Mouse (Mus musculus): Measurements from ENCODE around the gene Hbp1. TPM values are rescaled to one million over a fixed set of nuclear protein-coding genes. Genes with fewer than 3 reads are reported as not detected.

The Hbp1 gene
- polyA plus RNA-seq, 1 experiment, result 43.5 TPM

- no peak for TF ChIP-seq CTCF (IDR thresholded peaks at IDR 0.05; ENCODE audit: borderline replicate concordance, insufficient read depth, low read depth, low read length)
- no peak for TF ChIP-seq POLR2A (IDR thresholded peaks at IDR 0.05; ENCODE audit: borderline replicate concordance, insufficient read depth, low read length)
- Histone ChIP-seq H3K27ac (ENCODE audit: insufficient read depth, low read length) (no peak overlapping the region), H3K27me3 (ENCODE audit: control insufficient read depth, insufficient read depth, low read length) (no peaks in the 10 kb centered on the region; the same call in 1 of the 2 replicates), H3K4me3 (replicated peaks; ENCODE audit: insufficient read depth, low read depth, low read length) (no peak overlapping the region), H3K4me1 (ENCODE audit: control insufficient read depth, insufficient read depth, low read length) (no peaks in the 10 kb centered on the region)
- WGBS, result 98% methylated on average over 6 of the region's 6 CpGs
- no peak for DNase-seq
These were observed 35.4 kb upstream of the Hbp1 start for GRCm38 (mm10) chr12:31985738-31986137.

GRCm38 (mm10) chr12:31984664-31985063 lies 34.3 kb upstream of the Hbp1 start:
- no peak for TF ChIP-seq CTCF (IDR thresholded peaks at IDR 0.05; ENCODE audit: borderline replicate concordance, insufficient read depth, low read depth, low read length)
- no peak for TF ChIP-seq POLR2A (IDR thresholded peaks at IDR 0.05; ENCODE audit: borderline replicate concordance, insufficient read depth, low read length)
- Histone ChIP-seq H3K27ac (ENCODE audit: insufficient read depth, low read length) (no peak overlapping the region), H3K4me1 (ENCODE audit: control insufficient read depth, insufficient read depth, low read length) (no peaks in the 10 kb centered on the region), H3K4me3 (replicated peaks; ENCODE audit: insufficient read depth, low read depth, low read length) (no peak overlapping the region), H3K27me3 (ENCODE audit: control insufficient read depth, insufficient read depth, low read length) (no peaks in the 10 kb centered on the region; the same call in 1 of the 2 replicates)
- DNase-seq, result no peak
- 56% methylated on average over 12 of the region's 12 CpGs for WGBS

- H3K4me1 ChIP-seq (ENCODE audit: control insufficient read depth, insufficient read depth, low read length), result no peaks in the 10 kb centered on the region
- H3K4me3 ChIP-seq (replicated peaks; ENCODE audit: insufficient read depth, low read depth, low read length), result no peak overlapping the region
- 26% methylated on average over 2 of the region's 2 CpGs for WGBS
- H3K27ac ChIP-seq (ENCODE audit: insufficient read depth, low read length), result no peak overlapping the region
- DNase-seq, result no peak
- TF ChIP-seq CTCF (IDR thresholded peaks at IDR 0.05; ENCODE audit: borderline replicate concordance, insufficient read depth, low read depth, low read length), result no peak
- no peak for TF ChIP-seq POLR2A (IDR thresholded peaks at IDR 0.05; ENCODE audit: borderline replicate concordance, insufficient read depth, low read length)
- H3K27me3 ChIP-seq (ENCODE audit: control insufficient read depth, insufficient read depth, low read length), result no peaks in the 10 kb centered on the region; the same call in 1 of the 2 replicates
These were observed 33.9 kb upstream of the Hbp1 start for GRCm38 (mm10) chr12:31984206-31984605.

- 27% methylated on average over 6 of the region's 6 CpGs for WGBS
- H3K27ac ChIP-seq (ENCODE audit: insufficient read depth, low read length), result no peak overlapping the region
- TF ChIP-seq POLR2A (IDR thresholded peaks at IDR 0.05; ENCODE audit: borderline replicate concordance, insufficient read depth, low read length) (no peak), CTCF (IDR thresholded peaks at IDR 0.05; ENCODE audit: borderline replicate concordance, insufficient read depth, low read depth, low read length) (no peak)
- H3K4me1 ChIP-seq (ENCODE audit: control insufficient read depth, insufficient read depth, low read length), result no peaks in the 10 kb centered on the region
- no peaks in the 10 kb centered on the region; the same call in 1 of the 2 replicates for H3K27me3 ChIP-seq (ENCODE audit: control insufficient read depth, insufficient read depth, low read length)
- H3K4me3 ChIP-seq (replicated peaks; ENCODE audit: insufficient read depth, low read depth, low read length), result no peak overlapping the region
- no peak for DNase-seq
These were observed 33.4 kb upstream of the Hbp1 start for GRCm38 (mm10) chr12:31983769-31984168.

- no peak overlapping the region for H3K4me3 ChIP-seq (replicated peaks; ENCODE audit: insufficient read depth, low read depth, low read length)
- no peaks in the 10 kb centered on the region for H3K4me1 ChIP-seq (ENCODE audit: control insufficient read depth, insufficient read depth, low read length)
- H3K27ac ChIP-seq (ENCODE audit: insufficient read depth, low read length), result no peak overlapping the region
- H3K27me3 ChIP-seq (ENCODE audit: control insufficient read depth, insufficient read depth, low read length), result no peaks in the 10 kb centered on the region; the same call in 1 of the 2 replicates
- DNase-seq, result peak; percentile 71 to 84
- WGBS, result 5% methylated on average over 7 of the region's 7 CpGs
- no peak for TF ChIP-seq POLR2A (IDR thresholded peaks at IDR 0.05; ENCODE audit: borderline replicate concordance, insufficient read depth, low read length)
- no peak for TF ChIP-seq CTCF (IDR thresholded peaks at IDR 0.05; ENCODE audit: borderline replicate concordance, insufficient read depth, low read depth, low read length)
These were observed 32.9 kb upstream of the Hbp1 start for GRCm38 (mm10) chr12:31983238-31983637.

- no peaks in the 10 kb centered on the region; the same call in 1 of the 2 replicates for H3K27me3 ChIP-seq (ENCODE audit: control insufficient read depth, insufficient read depth, low read length)
- DNase-seq, result no peak
- H3K27ac ChIP-seq (ENCODE audit: insufficient read depth, low read length), result no peak overlapping the region
- 49% methylated on average over 12 of the region's 12 CpGs for WGBS
- TF ChIP-seq POLR2A (IDR thresholded peaks at IDR 0.05; ENCODE audit: borderline replicate concordance, insufficient read depth, low read length) (no peak), CTCF (IDR thresholded peaks at IDR 0.05; ENCODE audit: borderline replicate concordance, insufficient read depth, low read depth, low read length) (no peak)
- H3K4me1 ChIP-seq (ENCODE audit: control insufficient read depth, insufficient read depth, low read length), result no peaks in the 10 kb centered on the region
- H3K4me3 ChIP-seq (replicated peaks; ENCODE audit: insufficient read depth, low read depth, low read length), result no peak overlapping the region
These were observed 27.4 kb upstream of the Hbp1 start for GRCm38 (mm10) chr12:31977613-31978195.

- Histone ChIP-seq H3K4me3 (replicated peaks; ENCODE audit: insufficient read depth, low read depth, low read length) (no peak overlapping the region), H3K27ac (ENCODE audit: insufficient read depth, low read length) (no peak overlapping the region), H3K4me1 (ENCODE audit: control insufficient read depth, insufficient read depth, low read length) (no peaks in the 10 kb centered on the region), H3K27me3 (ENCODE audit: control insufficient read depth, insufficient read depth, low read length) (no peaks in the 10 kb centered on the region; the same call in 1 of the 2 replicates)
- 47% methylated on average over 7 of the region's 7 CpGs for WGBS
- DNase-seq, result peak in 1 of 2 experiments; percentile 14
- TF ChIP-seq POLR2A (IDR thresholded peaks at IDR 0.05; ENCODE audit: borderline replicate concordance, insufficient read depth, low read length) (no peak), CTCF (IDR thresholded peaks at IDR 0.05; ENCODE audit: borderline replicate concordance, insufficient read depth, low read depth, low read length) (peak; percentile 46; the same call in 1 of the 2 replicates)
These were observed 26.2 kb upstream of the Hbp1 start for GRCm38 (mm10) chr12:31976544-31976943.

- H3K4me3 ChIP-seq (replicated peaks; ENCODE audit: insufficient read depth, low read depth, low read length), result no peak overlapping the region
- 38% methylated on average over 13 of the region's 13 CpGs for WGBS
These were observed 23.3 kb upstream of the Hbp1 start for GRCm38 (mm10) chr12:31973473-31974172.

More at GRCm38 (mm10) chr12:31973473-31974172, 23.3 kb upstream of the Hbp1 start:
- no peak overlapping the region for H3K27ac ChIP-seq (ENCODE audit: insufficient read depth, low read length)
- TF ChIP-seq CTCF (IDR thresholded peaks at IDR 0.05; ENCODE audit: borderline replicate concordance, insufficient read depth, low read depth, low read length) (no peak), POLR2A (IDR thresholded peaks at IDR 0.05; ENCODE audit: borderline replicate concordance, insufficient read depth, low read length) (no peak)
- H3K27me3 ChIP-seq (ENCODE audit: control insufficient read depth, insufficient read depth, low read length), result no peaks in the 10 kb centered on the region; the same call in 1 of the 2 replicates
- no peaks in the 10 kb centered on the region for H3K4me1 ChIP-seq (ENCODE audit: control insufficient read depth, insufficient read depth, low read length)
- DNase-seq, result peak; percentile 32 to 57
